Mouse (Mus musculus) liver, embryonic 14.5 days (tissue): ENCODE measurements around the gene Gpalpp1.

Experiments
- CTCF ChIP-seq: IDR thresholded peaks from 2 replicates; pipeline ENCODE4 v1.5.1; 2016; ENCODE audit warnings: antibody characterized with exemption, low read depth, control low read depth
- EP300 ChIP-seq: IDR thresholded peaks from 2 replicates; pipeline ENCODE4 v1.6.1; 2016; ENCODE audit warnings: antibody characterized with exemption, low read depth

GRCm38 (mm10) chr14:76074206-76074605 is 36.4 kb downstream of the Gpalpp1 start:
- TF ChIP-seq CTCF, result no peak
- no peak for TF ChIP-seq EP300
